Mouse (Mus musculus) heart, postnatal 10 days (tissue): ENCODE data around the gene Aqp3. TPM values are rescaled to one million over a fixed set of nuclear protein-coding genes. Genes with fewer than 3 reads are reported as not detected.

Experiments
- total RNA-seq, 2 experiments: library from RNA; stranded (reverse); gene quantifications; 2 replicates each; pipeline ENCODE4 v1.2.3; 2021

Aqp3 gene
- total RNA-seq, 2 experiments from 2014 or later = 0.53 TPM; not detected in 1

Other genes starting within 250 kb of the Aqp3 start
- 100 to 1,000 TPM in 1 of 2 experiments, 10 to 100 TPM in 1; 95.5 to 103 TPM for gene B4galt1, start 244.2 kb downstream of the Aqp3 start, total RNA-seq
- 1 to 10 TPM; 1.1 to 2.1 TPM for gene Spink4, start 178.1 kb downstream of the Aqp3 start, total RNA-seq
- gene Bag1, start 149.9 kb downstream of the Aqp3 start, total RNA-seq = 100 to 1,000 TPM; 202 to 209 TPM
- 10 to 100 TPM; 38.9 to 43.7 TPM for gene Chmp5, start 149.8 kb downstream of the Aqp3 start, total RNA-seq
- gene Nfx1, start 127.3 kb downstream of the Aqp3 start, total RNA-seq = 10 to 100 TPM; 27.7 to 30.5 TPM
- 10 to 100 TPM; 35.0 to 36.4 TPM for gene Aqp7, start 50.0 kb downstream of the Aqp3 start, total RNA-seq
- gene Nol6, start 26.3 kb upstream of the Aqp3 start, total RNA-seq = 10 to 100 TPM; 21.3 to 22.8 TPM
- 100 to 1,000 TPM; 123 to 137 TPM for gene Ube2r2, start 37.6 kb upstream of the Aqp3 start, total RNA-seq
- 10 to 100 TPM; 66.2 to 67.4 TPM for gene Ubap2, start 177.0 kb upstream of the Aqp3 start, total RNA-seq
- gene Dcaf12, start 216.7 kb upstream of the Aqp3 start, total RNA-seq = 10 to 100 TPM; 40.6 to 44.9 TPM